Mouse (Mus musculus): ENCODE results near the gene Erich6.
A peak's percentile ranks its signal among the peaks of the same experiment; 100 is the strongest.

Gene Erich6

GRCm38 (mm10) chr3:58636406-58637295 lies at the start of gene Erich6:
Gene Erich6 (minus strand): TSS chr3:58637207.
- peak; percentile 39 for DNase-seq (ENCODE audit: low read depth, low spot score)

- no peak for DNase-seq (ENCODE audit: low read depth, low spot score)
These were observed 49.4 kb upstream of the Erich6 start for GRCm38 (mm10) chr3:58686206-58686921.

GRCm38 (mm10) chr3:58685396-58685795 lies 48.4 kb upstream of the Erich6 start:
- no peak for DNase-seq (ENCODE audit: low read depth, low spot score)

- DNase-seq (ENCODE audit: low read depth, low spot score) = no peak
These were observed 46.3 kb upstream of the Erich6 start for GRCm38 (mm10) chr3:58683346-58683745.

GRCm38 (mm10) chr3:58682336-58682735 lies 45.3 kb upstream of the Erich6 start:
- DNase-seq (ENCODE audit: low read depth, low spot score) = no peak

GRCm38 (mm10) chr3:58681831-58682230 lies 44.8 kb upstream of the Erich6 start:
- DNase-seq (ENCODE audit: low read depth, low spot score) = no peak

GRCm38 (mm10) chr3:58680943-58681637 lies 44.1 kb upstream of the Erich6 start:
- DNase-seq (ENCODE audit: low read depth, low spot score) = no peak

GRCm38 (mm10) chr3:58679996-58680395 lies 43.0 kb upstream of the Erich6 start:
- DNase-seq (ENCODE audit: low read depth, low spot score) = no peak

- no peak for DNase-seq (ENCODE audit: low read depth, low spot score)
These were observed 41.9 kb upstream of the Erich6 start for GRCm38 (mm10) chr3:58678905-58679304.

- no peak for DNase-seq (ENCODE audit: low read depth, low spot score)
These were observed 41.4 kb upstream of the Erich6 start for GRCm38 (mm10) chr3:58678384-58678783.

- DNase-seq (ENCODE audit: low read depth, low spot score) = no peak
These were observed 40.6 kb upstream of the Erich6 start for GRCm38 (mm10) chr3:58677615-58678014.

- no peak for DNase-seq (ENCODE audit: low read depth, low spot score)
These were observed 36.3 kb upstream of the Erich6 start for GRCm38 (mm10) chr3:58673295-58673694.

- peak; percentile 64 for DNase-seq (ENCODE audit: low read depth, low spot score)
These were observed 35.6 kb upstream of the Erich6 start for GRCm38 (mm10) chr3:58672481-58673183.

GRCm38 (mm10) chr3:58671616-58672250 lies 34.7 kb upstream of the Erich6 start:
- peak; percentile 48 for DNase-seq (ENCODE audit: low read depth, low spot score)

GRCm38 (mm10) chr3:58663970-58664369 lies 27.0 kb upstream of the Erich6 start:
- no peak for DNase-seq (ENCODE audit: low read depth, low spot score)

GRCm38 (mm10) chr3:58660636-58661035 lies 23.6 kb upstream of the Erich6 start:
- no peak for DNase-seq (ENCODE audit: low read depth, low spot score)

GRCm38 (mm10) chr3:58657356-58657755 lies 20.3 kb upstream of the Erich6 start:
- peak; percentile 42 for DNase-seq (ENCODE audit: low read depth, low spot score)

- peak; percentile 51 for DNase-seq (ENCODE audit: low read depth, low spot score)
These were observed 18.5 kb upstream of the Erich6 start for GRCm38 (mm10) chr3:58655362-58656130.

- DNase-seq (ENCODE audit: low read depth, low spot score) = peak; percentile 39
These were observed 16.9 kb upstream of the Erich6 start for GRCm38 (mm10) chr3:58653907-58654306.

- DNase-seq (ENCODE audit: low read depth, low spot score) = no peak
These were observed 13.3 kb upstream of the Erich6 start for GRCm38 (mm10) chr3:58650328-58650727.

Data from ES-CJ7 (cell line).